Mouse (Mus musculus) right cerebral cortex, postnatal 25 days (tissue): ENCODE measurements around the gene Bmyc.
"Not testable (repeated sequence)": the region's sequence is repeated elsewhere in the genome, so short reads cannot be mapped to it uniquely, and the experiment has no call there.

ENCODE experiments used
- DNase-seq: peaks from one replicate; pipeline ENCODE4 v3.0.0; 2022

The Bmyc gene

DNA sequence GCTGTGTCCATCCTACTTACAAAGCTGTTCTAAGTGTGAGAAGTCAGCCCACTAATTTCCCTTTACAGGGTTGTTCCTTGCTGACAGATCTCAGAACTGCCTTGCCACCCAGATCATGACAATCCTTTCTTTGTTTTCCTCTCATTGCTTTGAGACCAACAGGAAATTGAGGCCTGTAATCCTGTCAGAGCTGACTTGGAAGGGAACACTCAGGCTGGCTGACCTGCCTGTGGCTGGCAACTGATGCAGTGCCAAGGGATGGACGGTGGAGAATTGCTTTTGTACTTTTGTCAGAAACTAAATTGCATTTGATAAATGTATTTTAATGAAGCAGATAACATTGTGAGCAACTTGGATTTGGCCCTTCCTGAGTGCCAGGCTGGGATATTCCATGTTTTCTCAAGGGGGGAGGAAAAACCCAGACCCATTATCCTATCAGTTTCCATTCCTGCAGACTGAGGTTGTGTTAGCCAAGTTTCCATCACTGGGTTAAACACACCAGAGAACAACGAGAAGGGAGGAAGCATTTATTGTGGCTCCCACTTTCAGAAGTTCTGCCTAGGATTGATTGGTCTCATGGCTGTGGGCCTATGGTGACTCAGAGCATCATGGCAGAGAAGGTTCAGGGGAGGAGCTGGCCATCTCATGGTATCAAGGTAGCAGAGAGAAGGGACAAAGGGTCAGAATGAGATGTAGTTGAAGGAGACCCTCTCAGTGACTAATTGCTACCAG is 26.8 kb downstream of the Bmyc start:
- DNase-seq: no peak

GRCm38 (mm10) chr2:25736709-25737108 is 30.2 kb downstream of the Bmyc start, which contains the start of gene Obp2b:
Obp2b (plus strand) TSS chr2:25737009.
- DNase-seq: not testable (repeated sequence)

GRCm38 (mm10) chr2:25741671-25742070 is 35.1 kb downstream of the Bmyc start:
- DNase-seq: no peak

- DNase-seq: no peak
Measured at GRCm38 (mm10) chr2:25754201-25754600, 47.7 kb downstream of the Bmyc start.
